Mouse (Mus musculus) neural tube, embryonic 15.5 days (tissue): ENCODE results near the gene Nrg4. TPM values are rescaled to one million over a fixed set of nuclear protein-coding genes. Genes with fewer than 3 reads are reported as not detected.

ENCODE experiments used
- ATAC-seq: fragments of 200-750 bp; cut with Nextera tagmentation; 2 replicates; pipeline ENCODE4 v1.8.0; 2017; ENCODE audit warnings: mild to moderate bottlenecking, moderate TSS enrichment, moderate library complexity; ENCODE audit not compliant: low FRiP score
- H3K27ac ChIP-seq: fragments of 300-500 bp; sonication (generic); replicated peaks from 2 replicates; pipeline ENCODE4 v1.5.1; 2015; ENCODE audit warnings: mild to moderate bottlenecking, inconsistent platforms
- H3K27me3 ChIP-seq: fragments of 300-500 bp; sonication (generic); replicated peaks from 2 replicates; pipeline ENCODE4 v1.6.1; 2015; ENCODE audit warnings: inconsistent platforms
- H3K36me3 ChIP-seq: fragments of 300-500 bp; sonication (generic); 2 replicates; pipeline ENCODE4 v1.6.1; 2015; ENCODE audit warnings: inconsistent platforms
- H3K4me1 ChIP-seq: fragments of 300-500 bp; sonication (generic); 2 replicates; pipeline ENCODE4 v1.6.1; 2015; ENCODE audit warnings: inconsistent platforms
- H3K4me2 ChIP-seq: fragments of 300-500 bp; sonication (generic); 2 replicates; pipeline ENCODE4 v1.6.1; 2015; ENCODE audit warnings: inconsistent platforms, mild to moderate bottlenecking, moderate library complexity
- H3K4me3 ChIP-seq: fragments of 300-500 bp; sonication (generic); replicated peaks from 2 replicates; pipeline ENCODE4 v1.5.1; 2015; ENCODE audit warnings: mild to moderate bottlenecking, inconsistent platforms
- H3K9ac ChIP-seq: fragments of 300-500 bp; sonication (generic); replicated peaks from 2 replicates; pipeline ENCODE4 v1.6.1; 2015; ENCODE audit warnings: mild to moderate bottlenecking, inconsistent platforms
- H3K9me3 ChIP-seq: fragments of 300-500 bp; sonication (generic); replicated peaks from 2 replicates; pipeline ENCODE4 v1.6.1; 2016; ENCODE audit warnings: inconsistent platforms
- WGBS: fragments of 180-500 bp; shearing (Covaris S2); methylation state at CpG from one replicate; pipeline ENCODE4 v1.1.7; 2015; ENCODE audit warnings: mixed read lengths; 5-methylcytosine and 5-hydroxymethylcytosine counted together
- polyA plus RNA-seq: library from polyadenylated mRNA; unstranded; fragments of >200 nt; fragmentation: Nextera tagmentation; extraction: Ambion mirVana; gene quantifications from 2 replicates; pipeline ENCODE4 v1.2.1, GENCODE M21; 2015

Gene Nrg4
- polyA plus RNA-seq, 1 experiment from 2014 or later = 1.4 TPM

GRCm38 (mm10) chr9:55344165-55344564, 17.5 kb upstream of the Nrg4 start:
- H3K9ac ChIP-seq = no peak overlapping the region
- no peaks in the 10 kb centered on the region for H3K4me1 ChIP-seq
- 85% methylated on average over 7 of the region's 7 CpGs for whole genome bisulfite sequencing
- no peaks in the 10 kb centered on the region for H3K27me3 ChIP-seq
- no peaks in the 10 kb centered on the region for H3K9me3 ChIP-seq
- H3K4me3 ChIP-seq = no peak overlapping the region
- no peak for ATAC-seq
- no peak overlapping the region for H3K27ac ChIP-seq
- H3K4me2 ChIP-seq = no peak overlapping the region
- no peaks in the 10 kb centered on the region for H3K36me3 ChIP-seq

- 25% methylated on average over 7 of the region's 7 CpGs for WGBS
- ATAC-seq = no peak
- Histone ChIP-seq H3K4me2 (peak overlapping the region; percentile 17; the same call in 1 of the 2 replicates), H3K4me3 (no peak overlapping the region), H3K9ac (no peak overlapping the region), H3K36me3 (no peaks in the 10 kb centered on the region), H3K27me3 (0 out of 2 replicates have a peak, but pooled peaks cover 6% of the 10 kb centered on the region), H3K27ac (no peak overlapping the region), H3K9me3 (no peaks in the 10 kb centered on the region), H3K4me1 (peaks cover 18% of the 10 kb centered on the region)
Observed at GRCm38 (mm10) chr9:55332949-55333348, 6.3 kb upstream of the Nrg4 start.

GRCm38 (mm10) chr9:55332476-55332875, 5.8 kb upstream of the Nrg4 start:
- no peaks in the 10 kb centered on the region for H3K36me3 ChIP-seq
- H3K4me2 ChIP-seq = peak overlapping the region; percentile 17; the same call in 1 of the 2 replicates
- no peak overlapping the region for H3K9ac ChIP-seq
- no peak for ATAC-seq
- H3K27ac ChIP-seq = no peak overlapping the region
- no peak overlapping the region for H3K4me3 ChIP-seq
- WGBS = 48% methylated on average over 5 of the region's 5 CpGs
- no peaks in the 10 kb centered on the region for H3K9me3 ChIP-seq
- H3K27me3 ChIP-seq = 0 out of 2 replicates have a peak, but pooled peaks cover 6% of the 10 kb centered on the region
- H3K4me1 ChIP-seq = peaks cover 23% of the 10 kb centered on the region

- 0 out of 2 replicates have a peak, but pooled peaks cover 6% of the 10 kb centered on the region for H3K27me3 ChIP-seq
- H3K4me1 ChIP-seq = peaks cover 35% of the 10 kb centered on the region
- no peaks in the 10 kb centered on the region for H3K9me3 ChIP-seq
- no peak overlapping the region for H3K4me2 ChIP-seq
- no peak overlapping the region for H3K9ac ChIP-seq
- H3K4me3 ChIP-seq = no peak overlapping the region
- H3K36me3 ChIP-seq = no peaks in the 10 kb centered on the region
- no peak overlapping the region for H3K27ac ChIP-seq
- no peak for ATAC-seq
- 85% methylated on average over 6 of the region's 6 CpGs for WGBS
Observed at GRCm38 (mm10) chr9:55329401-55329800, 2.8 kb upstream of the Nrg4 start.

- 0 out of 2 replicates have a peak overlapping the region, but pooled peaks have one; percentile 3 for H3K9ac ChIP-seq
- WGBS = 22% methylated on average over 14 of the region's 14 CpGs
- no peak for ATAC-seq
- no peaks in the 10 kb centered on the region for H3K9me3 ChIP-seq
- H3K4me2 ChIP-seq = peak overlapping the region; percentile 76
- H3K4me1 ChIP-seq = peaks cover 35% of the 10 kb centered on the region
- 0 out of 2 replicates have a peak, but pooled peaks cover 6% of the 10 kb centered on the region for H3K27me3 ChIP-seq
- no peaks in the 10 kb centered on the region for H3K36me3 ChIP-seq
- peak overlapping the region; percentile 77 for H3K4me3 ChIP-seq
- no peak overlapping the region for H3K27ac ChIP-seq
Observed at GRCm38 (mm10) chr9:55328151-55328918, 1.7 kb upstream of the Nrg4 start.

- Histone ChIP-seq H3K27ac (peak overlapping the region; percentile 79), H3K36me3 (no peaks in the 10 kb centered on the region), H3K4me2 (peak overlapping the region; percentile 76), H3K9ac (peak overlapping the region; percentile 78), H3K9me3 (no peaks in the 10 kb centered on the region), H3K4me1 (peaks cover 26% of the 10 kb centered on the region), H3K4me3 (peak overlapping the region; percentile 77), H3K27me3 (0 out of 2 replicates have a peak, but pooled peaks cover 10% of the 10 kb centered on the region)
- WGBS = under 1% methylated on average over 13 of the region's 13 CpGs
- peak; percentile 56 for ATAC-seq
Observed at GRCm38 (mm10) chr9:55327234-55327615, 581 bp upstream of the Nrg4 start.

- peak overlapping the region; percentile 83 for H3K27ac ChIP-seq
- WGBS = 16% methylated on average over 18 of the region's 18 CpGs
- H3K9ac ChIP-seq = peak overlapping the region; percentile 78
- peak overlapping the region; percentile 76 for H3K4me2 ChIP-seq
- H3K36me3 ChIP-seq = no peaks in the 10 kb centered on the region
- no peak; the same call in 1 of the 2 replicates for ATAC-seq
- peak overlapping the region; percentile 77 for H3K4me3 ChIP-seq
- no peaks in the 10 kb centered on the region for H3K9me3 ChIP-seq
- 0 out of 2 replicates have a peak, but pooled peaks cover 10% of the 10 kb centered on the region for H3K27me3 ChIP-seq
- H3K4me1 ChIP-seq = peaks cover 21% of the 10 kb centered on the region
Observed at GRCm38 (mm10) chr9:55325564-55326514, 805 bp downstream of the Nrg4 start.

GRCm38 (mm10) chr9:55325061-55325460, 1.6 kb downstream of the Nrg4 start:
- H3K9ac ChIP-seq = no peak overlapping the region
- H3K27me3 ChIP-seq = 0 out of 2 replicates have a peak, but pooled peaks cover 7% of the 10 kb centered on the region
- no peaks in the 10 kb centered on the region for H3K9me3 ChIP-seq
- ATAC-seq = no peak
- WGBS = 32% methylated on average over 1 of the region's 1 CpGs
- H3K4me2 ChIP-seq = no peak overlapping the region
- no peak overlapping the region for H3K27ac ChIP-seq
- peaks cover 21% of the 10 kb centered on the region for H3K4me1 ChIP-seq
- H3K36me3 ChIP-seq = no peaks in the 10 kb centered on the region
- H3K4me3 ChIP-seq = no peak overlapping the region

- no peak for ATAC-seq
- Histone ChIP-seq H3K27ac (no peak overlapping the region), H3K36me3 (no peaks in the 10 kb centered on the region), H3K9me3 (no peaks in the 10 kb centered on the region), H3K4me3 (no peak overlapping the region), H3K4me1 (peaks cover 21% of the 10 kb centered on the region), H3K27me3 (0 out of 2 replicates have a peak, but pooled peaks cover 7% of the 10 kb centered on the region), H3K4me2 (no peak overlapping the region), H3K9ac (no peak overlapping the region)
- 57% methylated on average over 10 of the region's 10 CpGs for WGBS
Observed at GRCm38 (mm10) chr9:55324516-55324915, 2.1 kb downstream of the Nrg4 start.

- Histone ChIP-seq H3K27ac (no peak overlapping the region), H3K9ac (no peak overlapping the region), H3K4me3 (no peak overlapping the region), H3K9me3 (no peaks in the 10 kb centered on the region), H3K4me1 (peaks cover 21% of the 10 kb centered on the region), H3K4me2 (no peak overlapping the region), H3K36me3 (no peaks in the 10 kb centered on the region), H3K27me3 (0 out of 2 replicates have a peak, but pooled peaks cover 4% of the 10 kb centered on the region)
- ATAC-seq = no peak
- 45% methylated on average over 8 of the region's 8 CpGs for WGBS
Observed at GRCm38 (mm10) chr9:55324085-55324484, 2.6 kb downstream of the Nrg4 start.

- Histone ChIP-seq H3K36me3 (no peaks in the 10 kb centered on the region), H3K27ac (no peak overlapping the region), H3K4me1 (peaks cover 13% of the 10 kb centered on the region), H3K4me2 (no peak overlapping the region), H3K9ac (no peak overlapping the region), H3K9me3 (no peaks in the 10 kb centered on the region), H3K4me3 (no peak overlapping the region), H3K27me3 (0 out of 2 replicates have a peak, but pooled peaks cover 4% of the 10 kb centered on the region)
- 83% methylated on average over 1 of the region's 1 CpGs for WGBS
- ATAC-seq = no peak
Observed at GRCm38 (mm10) chr9:55322641-55323040, 4.0 kb downstream of the Nrg4 start.
